Mouse (Mus musculus) thymus, postnatal 14 days (tissue): ENCODE results near the gene Hps6.
A peak's percentile ranks its signal among the peaks of the same experiment; 100 is the strongest.

ENCODE experiments used
- DNase-seq: peaks from one replicate; pipeline ENCODE4 v3.0.0; 2021

Gene Hps6

DNA sequence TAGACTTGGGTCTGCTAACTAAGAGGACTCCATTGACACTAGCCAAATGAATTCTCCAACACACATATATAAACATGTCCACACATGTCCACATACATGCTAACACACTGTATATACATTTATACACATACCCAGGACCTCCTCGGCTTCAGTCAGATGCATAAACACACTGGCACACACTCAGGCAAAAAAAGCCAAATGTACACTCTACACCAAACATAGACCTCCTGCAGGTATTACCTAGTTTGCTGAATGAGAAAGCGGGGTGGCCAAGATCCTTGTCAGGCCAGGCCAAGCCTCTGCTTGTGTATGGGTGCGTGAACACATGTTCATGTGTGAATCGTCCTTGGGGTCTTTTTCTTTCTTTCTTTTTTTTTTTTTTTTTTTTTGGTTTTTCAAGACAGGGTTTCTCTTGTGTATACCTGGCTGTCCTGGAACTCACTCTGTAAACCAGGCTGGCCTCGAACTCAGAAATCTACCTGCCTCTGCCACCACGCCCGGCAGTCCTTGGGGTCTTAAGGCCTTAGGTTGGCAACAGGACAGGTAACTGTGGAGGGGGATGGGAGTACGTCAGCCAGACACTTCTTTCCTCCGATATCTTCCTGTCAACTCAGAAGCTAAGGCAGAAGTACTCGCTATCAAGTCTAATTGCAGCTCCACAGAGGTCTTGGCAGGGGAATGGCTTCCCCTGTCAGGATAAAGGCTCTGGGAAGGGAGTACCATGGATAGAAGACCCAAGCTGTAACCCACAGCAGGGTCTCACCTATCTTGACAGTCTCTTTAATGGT, 27.1 kb downstream of the Hps6 start:
- DNase-seq = no peak

DNA sequence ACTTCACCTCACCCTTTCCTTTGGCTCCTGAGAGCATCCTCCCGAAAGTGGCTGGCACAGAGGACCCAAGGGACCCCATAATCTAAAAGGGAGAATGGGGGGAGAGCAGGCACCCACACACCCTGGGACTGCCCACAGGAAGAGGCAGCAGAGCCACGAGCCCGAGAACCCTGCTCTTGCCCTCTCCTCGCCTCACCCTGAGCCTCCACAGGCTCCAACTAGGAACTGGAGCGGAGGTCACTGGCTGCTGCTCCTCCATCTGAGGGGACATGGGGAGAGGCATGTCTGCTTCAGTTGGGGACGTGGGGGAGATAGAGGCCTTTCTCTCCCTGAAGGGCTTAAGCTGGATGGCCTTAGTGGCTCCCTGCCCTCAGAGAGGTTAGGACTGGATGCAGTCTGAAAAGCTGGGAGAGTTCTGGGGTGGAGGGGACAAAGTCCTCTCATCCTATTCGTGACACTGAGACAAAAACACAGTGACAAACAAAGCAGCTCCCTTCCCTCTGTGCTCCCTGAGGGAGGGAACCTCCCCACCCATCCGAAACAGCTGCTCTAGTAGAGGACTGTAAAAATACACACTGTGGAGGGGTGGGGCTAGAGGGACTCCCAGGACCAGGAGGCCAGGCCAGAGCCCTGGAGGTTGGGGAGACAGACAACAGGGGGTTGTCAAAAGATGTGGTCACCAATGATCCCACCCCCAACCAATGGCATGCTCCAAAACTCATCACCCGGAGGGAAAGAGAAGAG, 28.6 kb downstream of the Hps6 start:
- no peak for DNase-seq

DNA sequence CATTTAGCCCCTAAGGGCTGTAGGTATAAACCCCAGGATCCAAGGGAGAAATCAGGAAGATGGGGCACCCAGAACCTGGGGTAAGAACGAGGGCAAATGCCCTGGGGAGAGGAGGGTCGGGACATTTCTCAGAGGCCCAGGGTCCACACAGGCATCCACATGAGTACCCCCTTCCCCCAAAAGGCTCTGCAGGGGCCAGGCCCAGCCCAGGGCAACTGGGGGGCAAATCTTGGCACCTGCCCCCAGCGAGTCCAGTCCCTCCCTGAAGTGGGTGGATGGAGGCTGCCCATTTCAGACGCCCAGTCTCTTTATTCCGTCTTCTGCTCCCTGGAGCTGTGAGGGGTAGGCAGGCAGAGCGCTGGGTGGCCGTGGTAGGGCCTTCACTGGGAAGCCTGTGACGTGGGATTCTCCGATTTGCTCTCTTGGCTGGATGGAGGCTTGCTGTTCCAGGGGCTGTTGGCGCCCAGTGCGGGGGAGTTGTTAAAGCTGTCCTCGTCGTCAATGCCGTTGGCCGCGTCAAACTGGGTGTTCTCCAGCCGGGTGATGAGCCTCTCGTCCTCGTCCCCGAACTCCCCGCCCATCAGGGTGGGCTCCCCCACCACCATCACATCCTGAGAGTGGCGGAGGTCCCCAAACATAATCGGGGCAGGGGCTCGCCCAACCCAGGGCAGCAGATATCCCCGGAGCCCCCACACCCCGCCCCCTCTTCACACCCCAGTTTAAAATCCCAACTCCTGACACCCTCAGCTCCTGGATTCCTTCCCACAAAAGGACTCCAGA, 29.6 kb downstream of the Hps6 start:
- DNase-seq = no peak

DNA sequence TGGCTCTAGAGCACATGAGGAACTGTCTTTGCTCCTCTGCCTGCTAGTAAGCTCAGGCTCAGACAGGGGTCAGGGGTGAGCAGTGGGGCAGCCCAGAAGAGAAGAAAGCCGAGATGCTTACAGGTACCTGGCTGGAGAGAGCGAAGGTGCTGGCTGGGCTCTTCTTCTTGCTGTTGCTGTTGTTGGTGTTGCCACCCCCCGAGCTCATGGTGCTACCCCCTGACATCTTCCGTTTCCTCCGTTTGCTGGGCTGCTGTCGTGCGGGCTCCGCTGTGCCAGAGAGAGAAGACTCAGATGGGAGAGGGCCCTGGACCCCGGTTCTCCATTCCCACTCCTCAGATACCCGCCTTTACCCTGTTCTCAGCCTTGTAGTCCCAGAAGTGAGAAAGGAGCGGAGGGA, 30.6 kb downstream of the Hps6 start:
- DNase-seq = no peak

DNA sequence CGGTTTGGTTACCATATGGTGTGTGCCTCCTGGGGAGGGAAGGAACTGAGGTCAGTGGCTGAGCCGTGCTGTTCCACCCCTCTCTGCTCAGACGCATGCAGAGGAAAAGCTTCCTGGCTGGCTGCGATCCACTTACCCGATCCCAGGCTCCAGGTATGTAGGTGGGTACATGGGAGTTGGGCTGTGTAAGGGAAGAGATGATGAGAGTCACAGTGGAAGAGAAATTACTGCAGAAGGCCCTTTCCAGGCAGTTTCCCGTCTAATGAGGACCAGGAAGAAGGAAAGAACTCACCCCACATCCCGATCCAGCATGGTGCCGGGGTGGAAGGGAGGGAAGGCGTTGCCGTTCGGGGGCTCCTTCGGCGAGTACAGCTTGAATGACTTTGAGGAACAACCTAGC, 32.7 kb downstream of the Hps6 start:
- DNase-seq = no peak

DNA sequence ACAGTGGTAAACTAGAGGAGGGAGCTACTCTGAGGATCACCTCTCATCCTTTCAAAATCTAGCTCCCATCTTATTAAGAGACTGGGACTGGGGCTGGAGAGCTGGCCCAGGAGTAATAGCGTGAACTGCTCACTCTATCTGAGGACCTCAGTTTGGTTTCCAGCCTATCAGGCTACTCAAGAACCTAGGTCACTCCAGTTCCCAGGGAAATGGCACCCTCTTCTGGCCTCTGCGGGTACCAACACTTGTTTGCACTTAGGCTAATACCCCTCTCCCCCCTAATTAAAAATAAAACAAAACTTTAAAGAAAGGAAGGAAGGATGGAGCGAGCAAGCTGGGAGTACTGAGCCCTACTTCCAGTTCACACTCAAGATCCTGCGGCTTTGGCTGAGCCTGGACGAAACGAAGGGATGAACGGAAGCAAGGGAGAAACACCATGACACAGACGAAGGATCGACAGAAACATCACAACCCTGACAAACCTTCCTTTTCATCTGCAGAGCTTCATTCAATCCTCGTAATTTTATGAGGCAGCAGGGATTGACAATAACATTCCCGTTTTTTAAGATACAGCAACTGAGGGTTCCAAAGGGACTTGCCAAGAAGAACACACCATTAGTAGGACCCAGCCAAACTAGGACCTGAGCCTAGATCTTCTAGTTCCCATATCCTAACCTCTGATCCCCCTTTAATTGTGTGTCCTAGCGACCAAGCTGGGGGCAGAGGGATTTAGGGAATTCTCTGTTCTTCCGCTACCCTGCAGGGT, 33.4 kb downstream of the Hps6 start:
- DNase-seq = peak; percentile 51

DNA sequence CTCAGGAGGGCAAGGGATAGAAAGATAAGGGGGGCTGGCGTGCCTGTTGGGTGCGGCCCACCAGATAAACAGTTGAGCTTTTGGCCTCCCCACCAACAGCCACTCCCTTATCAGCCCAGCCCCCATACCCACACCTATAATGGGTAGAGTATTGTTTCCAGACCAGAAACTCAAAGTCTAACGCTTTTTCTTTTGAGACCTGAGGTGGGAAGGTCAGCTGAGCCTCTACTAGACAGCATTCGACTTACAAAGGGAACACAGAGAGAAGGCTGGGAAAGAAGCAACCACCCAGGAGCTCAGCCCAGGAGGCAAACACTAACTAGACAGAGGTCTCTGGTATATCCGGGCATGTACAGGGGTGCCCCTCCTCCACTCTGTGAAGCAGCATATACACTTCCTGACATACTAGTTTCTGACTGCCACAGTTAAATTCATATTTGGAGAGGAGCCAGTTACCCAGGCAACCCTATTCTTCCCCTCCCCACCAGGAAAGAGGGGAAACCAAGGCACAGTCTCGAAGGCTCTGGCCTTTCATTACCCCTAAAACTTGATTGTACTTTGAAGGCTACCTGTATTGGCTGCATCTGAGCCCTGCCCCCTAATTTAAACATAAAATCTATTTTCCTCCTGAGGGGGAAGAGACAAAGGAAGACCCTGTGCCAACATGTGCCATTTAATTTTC, 34.1 kb downstream of the Hps6 start:
- peak; percentile 83 for DNase-seq

DNA sequence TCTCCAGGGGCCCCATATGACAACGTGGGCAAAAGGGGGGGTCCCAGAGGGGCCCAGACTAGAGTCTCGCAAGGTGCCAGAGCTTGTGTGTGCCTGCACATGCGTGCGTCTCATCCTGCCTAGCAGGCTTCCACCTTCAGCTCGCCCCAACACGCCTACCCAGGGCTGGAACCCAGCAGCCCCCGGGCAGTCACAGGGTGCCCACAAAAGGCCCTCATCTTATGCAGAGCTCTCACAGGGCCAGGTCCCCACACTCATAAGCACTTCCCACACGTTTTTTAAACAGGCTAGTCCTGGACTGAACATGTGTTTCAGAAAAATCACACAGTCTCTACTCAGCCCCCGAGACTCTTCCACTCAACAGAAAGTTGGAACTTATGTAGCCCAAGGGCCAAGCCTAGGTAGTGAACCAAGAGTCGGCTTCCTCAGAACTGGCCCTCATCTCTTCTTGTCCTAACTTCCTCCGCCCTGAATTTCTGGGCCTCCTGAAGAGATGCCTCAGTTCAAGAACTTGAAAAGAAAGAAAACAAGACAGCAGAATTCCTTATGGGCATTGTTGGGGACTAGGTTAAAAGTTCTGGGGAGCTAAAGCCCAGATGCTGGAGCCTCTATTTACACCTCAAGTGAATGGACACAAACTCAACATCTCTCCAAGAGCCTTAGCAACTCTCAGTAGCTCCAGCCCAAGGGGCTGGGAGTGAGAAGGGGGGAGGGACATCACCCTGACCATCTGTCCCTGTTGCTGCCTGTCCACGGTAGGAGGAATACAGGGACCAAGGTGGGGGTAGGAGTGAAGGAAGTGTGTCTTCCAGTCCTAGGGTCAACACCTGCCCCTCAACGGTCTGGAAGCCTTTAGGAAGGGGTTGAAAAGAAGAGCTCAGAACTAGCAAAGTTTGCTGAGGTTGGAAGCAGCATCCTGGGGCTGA, 34.9 kb downstream of the Hps6 start:
- peak; percentile 73 for DNase-seq

DNA sequence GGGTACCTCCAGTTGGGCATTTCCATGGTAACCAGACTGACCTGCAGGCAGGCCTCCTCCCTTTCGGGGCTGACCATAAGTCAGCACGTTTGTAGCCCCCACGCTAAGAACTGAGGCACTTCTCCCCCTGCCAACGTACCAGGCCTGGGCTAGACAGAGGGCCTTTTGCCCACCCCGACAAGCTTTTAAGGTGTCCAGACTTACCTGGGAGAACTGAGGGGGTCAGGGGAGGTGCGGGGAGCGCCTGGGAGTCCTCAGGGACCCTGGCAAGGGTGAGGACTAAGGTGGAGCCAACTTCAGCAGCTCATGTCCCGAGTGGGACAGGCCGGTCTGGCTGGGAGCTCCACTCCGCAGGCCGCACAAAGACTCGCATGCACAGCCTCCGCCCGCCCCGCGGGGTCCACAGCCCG, 35.5 kb downstream of the Hps6 start:
- peak; percentile 55 for DNase-seq

DNA sequence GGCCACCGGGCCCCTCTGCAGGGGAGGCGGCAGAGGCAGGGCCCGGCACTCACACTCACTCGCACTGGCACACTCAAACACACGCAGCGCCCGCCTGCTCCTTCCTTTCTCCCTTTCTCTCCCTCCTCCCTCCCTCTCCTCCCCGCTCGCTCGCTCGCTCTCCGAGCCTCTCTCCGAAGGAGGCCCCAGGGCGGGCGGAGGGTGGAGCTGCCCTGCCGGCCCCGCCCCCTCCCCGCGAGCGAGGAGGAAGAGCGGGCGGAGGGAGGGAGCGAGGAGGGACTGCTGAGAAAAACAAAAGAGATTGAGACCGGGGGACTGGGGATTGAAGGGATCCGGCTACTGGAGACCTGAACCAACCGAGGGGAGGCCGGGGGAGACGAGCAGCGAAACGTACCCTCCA, 36.2 kb downstream of the Hps6 start:
- DNase-seq = peak; percentile 97

DNA sequence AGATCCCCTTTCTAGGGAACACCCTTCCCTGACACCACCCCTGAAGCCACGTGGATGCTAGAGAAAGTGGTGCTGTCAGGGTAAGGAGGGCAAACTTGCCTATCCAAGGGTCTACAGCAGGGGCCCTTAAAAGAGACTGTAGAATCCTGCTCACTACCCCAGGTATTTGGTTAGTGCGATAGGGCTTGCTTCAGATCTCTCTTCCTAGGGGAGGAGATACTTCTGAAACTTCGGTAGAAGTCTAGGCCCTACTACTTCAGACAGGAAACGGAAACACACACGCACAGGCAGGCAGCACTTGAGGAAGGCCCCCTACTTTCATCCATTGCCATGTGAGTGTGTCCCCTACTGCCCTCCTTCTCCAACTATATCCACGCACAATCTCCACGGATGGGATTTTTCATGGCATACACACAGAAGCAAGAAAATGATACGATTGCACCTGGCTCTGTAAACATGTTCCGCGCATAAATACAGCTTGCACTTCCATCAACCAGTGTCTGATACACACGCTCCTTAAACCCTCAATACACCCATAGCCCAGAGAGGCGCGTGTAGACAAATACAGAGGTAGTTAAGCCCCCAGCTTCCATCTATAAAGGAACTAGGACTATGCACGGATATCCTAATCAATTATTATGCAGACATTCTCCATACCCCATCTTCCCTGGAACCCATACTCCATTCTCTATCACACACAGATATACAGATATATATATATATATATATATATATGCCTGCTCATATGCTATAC, 37.0 kb downstream of the Hps6 start:
- peak; percentile 73 for DNase-seq

DNA sequence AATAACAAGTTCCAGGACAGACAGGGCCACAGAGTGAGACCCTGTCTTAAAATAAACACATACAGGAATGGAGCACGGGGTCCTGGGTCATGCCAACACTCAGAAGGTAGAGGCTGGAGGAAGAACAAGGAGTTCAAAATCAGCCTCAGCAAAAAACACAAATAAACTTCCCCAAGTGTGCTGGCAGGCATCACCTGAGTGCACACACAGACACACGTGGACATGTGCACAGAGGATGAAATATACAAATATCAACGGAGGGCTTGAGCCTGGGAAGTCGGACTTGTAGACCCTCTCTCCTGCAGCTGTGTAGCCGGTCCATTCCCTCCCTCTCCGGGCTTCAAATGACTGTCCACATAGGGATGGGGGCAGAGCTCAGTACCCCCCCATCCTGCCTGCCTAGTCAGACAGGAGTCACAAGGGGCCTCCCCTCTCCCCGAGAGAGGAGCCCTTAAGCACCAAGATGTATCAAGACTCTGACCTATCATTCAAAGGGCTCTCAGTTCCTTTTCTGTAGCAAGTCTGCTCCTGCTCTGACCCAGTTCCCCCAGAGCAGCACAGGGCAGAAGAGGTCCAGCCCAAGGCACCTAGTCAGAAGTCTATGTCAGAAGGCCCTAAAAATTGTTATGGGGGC, 38.1 kb downstream of the Hps6 start:
- DNase-seq = no peak

DNA sequence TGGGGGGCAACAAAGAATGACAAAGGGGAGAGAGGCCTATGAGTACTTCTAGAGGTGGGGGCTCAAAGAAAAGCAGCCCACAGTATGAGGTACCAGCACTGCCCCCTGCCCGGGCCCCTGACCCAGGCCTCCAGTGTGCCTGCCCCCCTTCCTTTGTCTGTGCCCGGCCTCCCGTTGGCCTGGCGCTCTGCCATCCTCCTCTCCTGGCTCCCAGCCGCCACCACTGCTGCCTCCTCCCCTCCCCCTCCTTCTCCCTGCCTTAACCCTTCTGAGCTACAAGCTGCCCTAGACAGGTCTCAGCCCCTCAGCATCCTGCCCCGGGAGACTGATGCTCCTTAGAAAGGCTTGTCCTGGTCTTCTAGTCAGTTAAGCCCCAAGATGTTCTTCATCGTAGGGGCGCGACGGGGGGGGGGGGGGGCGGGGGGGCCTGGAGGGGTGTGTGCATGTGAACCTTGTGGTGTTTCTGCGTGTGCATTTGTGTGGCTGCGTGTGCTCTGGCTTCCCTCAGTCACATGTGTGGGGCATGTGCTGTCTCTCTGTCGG, 38.7 kb downstream of the Hps6 start:
- DNase-seq = peak; percentile 75

DNA sequence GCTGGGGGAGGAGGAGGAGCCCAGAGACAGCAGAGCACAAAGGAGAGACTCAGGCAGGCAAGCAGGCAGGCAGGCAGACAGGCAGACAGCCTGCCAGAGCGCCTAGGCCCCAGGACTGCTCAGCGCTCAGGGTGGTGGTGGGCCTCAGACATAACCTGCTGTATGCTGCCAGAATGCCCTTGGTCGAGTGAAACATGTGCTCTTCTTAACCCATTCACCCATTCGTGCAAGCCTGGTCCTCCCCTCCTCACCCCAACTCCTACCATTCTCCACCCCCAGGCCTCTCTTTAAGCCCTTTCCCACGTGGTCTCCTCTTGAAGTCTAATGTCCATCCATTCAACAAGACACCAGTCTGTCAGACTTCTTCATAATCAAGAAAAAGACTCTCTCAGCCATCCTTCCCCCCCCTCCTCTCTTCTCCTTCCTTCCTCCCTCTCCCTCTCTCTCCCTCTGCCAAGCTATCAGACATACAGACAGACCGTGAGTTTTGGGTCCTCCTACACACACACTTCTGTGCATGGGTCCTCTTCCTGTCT, 39.2 kb downstream of the Hps6 start:
- DNase-seq = peak; percentile 75

DNA sequence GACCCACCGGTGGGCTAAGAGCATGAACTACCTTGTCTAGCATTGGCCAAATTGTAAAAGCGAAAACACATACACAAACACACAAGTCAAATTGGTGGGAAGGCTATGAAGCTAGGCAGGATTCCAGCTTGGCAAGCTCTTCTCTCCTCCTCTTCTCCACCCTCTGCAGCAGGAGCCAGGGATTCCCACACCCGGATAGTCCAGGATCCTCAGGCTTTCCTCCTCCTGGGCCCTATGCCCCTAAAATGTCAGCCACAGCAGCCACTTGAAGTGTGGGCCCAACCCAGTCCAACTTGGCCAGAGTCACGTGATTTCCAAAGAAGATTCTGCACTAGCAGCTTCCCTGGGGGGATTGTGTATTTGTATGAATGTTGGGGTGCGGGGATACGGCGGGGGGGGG, 40.1 kb downstream of the Hps6 start:
- no peak for DNase-seq

DNA sequence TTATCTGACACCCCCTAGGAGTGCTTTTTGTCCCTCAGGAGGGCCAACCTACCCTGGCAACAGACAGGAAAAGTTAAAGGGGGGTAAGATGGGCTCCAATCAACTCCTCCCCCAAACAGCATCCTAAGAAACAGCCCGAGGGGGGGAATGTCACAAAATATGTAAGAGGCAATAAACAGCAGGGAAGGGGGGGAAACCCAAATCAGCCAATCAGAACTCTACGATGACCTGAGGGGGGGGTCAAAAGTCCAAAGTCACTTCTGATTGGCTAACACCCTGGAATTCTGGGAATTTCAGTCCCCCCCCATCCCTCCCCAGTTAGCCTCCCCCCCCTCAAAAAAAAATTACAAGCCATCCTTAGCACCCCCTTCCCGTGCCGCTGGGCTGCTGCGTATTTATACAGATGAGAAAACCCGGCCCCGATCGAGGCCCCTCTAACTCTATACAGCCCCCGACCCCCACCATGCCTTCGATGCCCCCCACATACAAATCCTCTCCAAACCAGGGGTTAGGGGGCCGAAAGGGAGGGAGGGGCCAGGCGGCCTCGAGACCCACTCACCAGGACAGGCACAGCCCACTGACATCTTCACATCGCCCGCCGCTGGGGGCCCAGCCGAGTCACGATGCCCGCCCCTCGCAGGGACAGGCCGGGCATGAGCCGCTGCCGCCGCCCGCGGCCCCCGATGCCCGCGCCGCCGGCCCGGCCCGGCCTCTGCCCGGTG, 41.1 kb downstream of the Hps6 start, which contains the start of gene Pprc1:
Gene Pprc1 (plus strand): TSS at position 616 of the 722 bp plus-strand sequence.
- DNase-seq = peak; percentile 40

DNA sequence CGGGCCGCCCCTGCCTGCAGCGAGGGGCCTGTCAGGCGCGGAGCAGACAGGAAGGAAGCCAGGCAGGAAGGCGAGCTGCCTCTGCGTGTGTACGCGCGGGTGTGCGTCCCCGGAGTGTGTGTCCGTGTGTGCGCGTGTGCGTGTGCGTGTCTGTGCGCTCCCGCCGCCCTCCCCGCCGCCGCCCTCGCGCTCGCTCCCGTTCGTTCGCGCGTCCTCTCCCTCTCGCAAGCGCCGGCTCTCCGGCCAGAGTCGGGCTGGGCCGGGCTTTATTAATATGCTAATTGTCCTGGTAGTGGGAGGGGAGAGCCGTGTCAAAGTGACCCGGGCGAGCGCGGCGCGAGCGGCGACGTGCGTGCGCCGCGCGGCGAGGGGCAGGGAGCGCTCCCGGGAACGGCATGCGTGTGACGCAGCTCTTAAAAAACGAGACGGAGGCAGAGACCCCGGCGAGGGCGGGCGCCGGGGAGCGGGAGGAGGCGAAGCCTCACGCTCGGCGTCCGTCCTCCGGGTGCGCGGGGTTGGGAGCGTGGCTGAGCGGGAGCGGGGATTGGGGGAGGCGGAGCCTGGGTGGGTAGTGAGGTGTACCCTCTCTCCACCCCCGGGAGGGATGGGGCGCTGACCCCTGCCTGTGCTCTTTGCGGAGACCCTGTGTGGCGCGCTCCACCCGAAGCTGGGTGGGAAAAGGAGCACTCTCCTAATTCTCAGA, 41.8 kb downstream of the Hps6 start, which contains the start of gene Ldb1:
Gene Ldb1 (minus strand): TSS at position 222 of the 703 bp plus-strand sequence.
- DNase-seq = peak; percentile 80
